Mouse (Mus musculus) liver, embryonic 14.5 days (tissue): ENCODE results near the gene Tomt. TPM values are rescaled to one million over a fixed set of nuclear protein-coding genes. Genes with fewer than 3 reads are reported as not detected.

Experiments used
- ATAC-seq: fragments of 200-750 bp; cut with Nextera tagmentation; 2 replicates; pipeline ENCODE4 v1.8.0; 2017; ENCODE audit warnings: moderate number of reproducible peaks, mild to moderate bottlenecking, moderate library complexity; ENCODE audit not compliant: insufficient read depth
- DNase-seq, 3 experiments: peaks; one replicate each; pipeline ENCODE4 v3.0.0-alpha.2; 2012 to 2013; ENCODE audit warnings: low read depth in 3 of 3, low spot score in 3 of 3
- H3K27ac ChIP-seq: fragments of 300-500 bp; sonication (generic); 2 replicates; pipeline ENCODE4 v1.5.1; 2014; ENCODE audit warnings: moderate library complexity, mild to moderate bottlenecking, control low read depth, inconsistent platforms
- H3K27me3 ChIP-seq: fragments of 300-500 bp; sonication (generic); 2 replicates; pipeline ENCODE4 v1.6.1; 2014; ENCODE audit warnings: mild to moderate bottlenecking, low read length, moderate library complexity; ENCODE audit not compliant: control insufficient read depth, insufficient read depth
- H3K36me3 ChIP-seq: fragments of 300-500 bp; sonication (generic); replicated peaks from 2 replicates; pipeline ENCODE4 v1.6.1; 2014; ENCODE audit warnings: low read depth; ENCODE audit not compliant: control insufficient read depth, insufficient read depth
- H3K4me1 ChIP-seq, 2 experiments: fragments of 200-500 bp in 1 of 2; fragments of 300-500 bp in 1 of 2; sonication (generic) in 1 of 2; replicated peaks; 2 replicates each; pipeline ENCODE4 v1.6.1; 2012 to 2014; ENCODE audit warnings: antibody characterized with exemption in 1 of 2, inconsistent platforms in 1 of 2, low read length in 1 of 2; ENCODE audit not compliant: control insufficient read depth in 2 of 2, insufficient read depth in 2 of 2
- H3K4me2 ChIP-seq: fragments of 300-500 bp; sonication (generic); 2 replicates; pipeline ENCODE4 v1.6.1; 2014; ENCODE audit warnings: low read depth, mild to moderate bottlenecking, control low read depth, moderate library complexity
- H3K4me3 ChIP-seq, 2 experiments: fragments of 200-500 bp in 1 of 2; fragments of 300-500 bp in 1 of 2; sonication (generic) in 1 of 2; 2 replicates each; pipeline ENCODE4 v1.5.1; 2012 to 2014; ENCODE audit warnings: low read depth in 2 of 2, low read length in 2 of 2, mild to moderate bottlenecking in 2 of 2, control low read depth in 1 of 2, inconsistent platforms in 1 of 2, moderate library complexity in 1 of 2; ENCODE audit not compliant: insufficient read depth in 1 of 2
- H3K9ac ChIP-seq: fragments of 300-500 bp; sonication (generic); replicated peaks from 2 replicates; pipeline ENCODE4 v1.6.1; 2014; ENCODE audit warnings: mild to moderate bottlenecking, control low read depth, moderate library complexity
- H3K9me3 ChIP-seq: fragments of 300-500 bp; sonication (generic); 2 replicates; pipeline ENCODE4 v1.6.1; 2016; ENCODE audit warnings: low read length, mixed read lengths; ENCODE audit not compliant: control insufficient read depth
- CTCF ChIP-seq: IDR thresholded peaks from 2 replicates; pipeline ENCODE4 v1.5.1; 2016; ENCODE audit warnings: antibody characterized with exemption, low read depth, control low read depth
- EP300 ChIP-seq: IDR thresholded peaks from 2 replicates; pipeline ENCODE4 v1.6.1; 2016; ENCODE audit warnings: antibody characterized with exemption, low read depth
- WGBS: fragments of 180-500 bp; shearing (Covaris S2); extraction: QIAGEN DNeasy Blood & Tissue Kit; methylation state at CpG from one replicate; pipeline ENCODE4 v1.1.7; 2014; ENCODE audit not compliant: insufficient replicate concordance; 5-methylcytosine and 5-hydroxymethylcytosine counted together
- polyA plus RNA-seq, 2 experiments: library from polyadenylated mRNA; depleted of rRNA in 1 of 2; stranded (reverse) in 1 of 2; unstranded in 1 of 2; fragments of >200 nt; fragmentation: Nextera tagmentation in 1 of 2; extraction: Ambion mirVana in 1 of 2; gene quantifications; 2 replicates each; pipeline versions ENCODE4 v1.2.1 to v1.2.3; 2012 to 2014

Tomt gene
- polyA plus RNA-seq, 2 experiments: 0.08 to 0.09 TPM

DNA sequence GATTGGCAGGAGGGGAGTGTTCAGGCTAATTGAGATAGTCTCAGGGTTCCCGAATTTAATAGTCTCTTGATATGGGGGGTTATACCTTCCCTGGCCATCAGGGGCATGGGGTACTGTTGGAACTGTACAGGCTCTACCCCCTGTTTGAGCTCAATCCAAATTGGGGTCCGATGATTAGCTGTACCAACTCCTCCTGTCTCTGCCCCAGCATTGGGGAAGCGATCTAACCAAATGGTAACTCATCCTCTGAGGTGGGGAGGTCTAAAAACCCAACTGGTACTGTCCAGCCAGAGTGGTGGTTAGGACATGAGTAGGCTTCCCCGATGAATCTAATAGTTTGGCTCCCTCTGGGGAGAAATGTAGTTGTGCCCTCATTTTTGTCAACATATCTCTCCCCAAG is 30.8 kb upstream of the Tomt start:
- DNase-seq: no peak
- 91% methylated on average over 4 of the region's 4 CpGs for WGBS
- Histone ChIP-seq H3K4me3 (no peak overlapping the region), H3K4me1 (peaks cover 16 to 27% of the 10 kb centered on the region in 2 experiments), H3K36me3 (peaks cover 6% of the 10 kb centered on the region; the same call in 1 of the 2 replicates), H3K9me3 (no peaks in the 10 kb centered on the region), H3K27ac (no peak overlapping the region), H3K27me3 (no peaks in the 10 kb centered on the region), H3K4me2 (no peak overlapping the region), H3K9ac (no peak overlapping the region)
- no peak for TF ChIP-seq EP300
- no peak for TF ChIP-seq CTCF
- no peak for ATAC-seq

DNA sequence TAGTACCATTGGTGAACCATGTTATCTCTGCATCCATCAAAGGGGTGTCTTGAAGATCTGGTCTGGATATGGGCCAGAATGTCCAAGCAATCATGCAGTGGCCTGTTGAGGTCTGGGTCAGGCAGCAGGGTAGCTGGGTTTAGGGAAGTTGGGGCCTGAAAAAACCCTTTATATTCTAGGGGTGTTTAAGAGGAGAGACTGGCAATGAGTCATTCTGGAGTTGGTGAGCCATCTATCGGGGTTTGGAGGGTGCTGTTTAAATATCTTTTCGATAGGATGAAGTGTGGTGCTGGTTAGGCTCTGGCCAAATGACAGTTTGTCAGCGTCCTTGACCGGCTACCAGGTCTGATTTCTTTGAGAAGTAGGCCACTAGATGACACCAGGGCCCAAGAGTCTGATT is 29.8 kb upstream of the Tomt start:
- Histone ChIP-seq H3K27me3 (no peaks in the 10 kb centered on the region), H3K36me3 (peaks cover 6% of the 10 kb centered on the region; the same call in 1 of the 2 replicates), H3K4me2 (peak overlapping the region; percentile 96), H3K4me1 (peaks cover 16 to 20% of the 10 kb centered on the region in 2 experiments), H3K9ac (peak overlapping the region; percentile 81; the same call in 1 of the 2 replicates), H3K27ac (no peak overlapping the region), H3K9me3 (no peaks in the 10 kb centered on the region), H3K4me3 (peak overlapping the region; percentile 11 to 73; a peak in 3 of 4 replicates)
- WGBS: 88% methylated on average over 4 of the region's 4 CpGs
- DNase-seq (no peak), ATAC-seq (no peak)
- TF ChIP-seq CTCF (no peak), EP300 (no peak)

- DNase-seq: peak; percentile 98 to 99 (median 99)
- H3K36me3 ChIP-seq: peaks cover 2% of the 10 kb centered on the region; the same call in 1 of the 2 replicates
- TF ChIP-seq EP300: no peak
- no peak for TF ChIP-seq CTCF
- ATAC-seq: peak; percentile 98
- H3K4me2 ChIP-seq: peak within 1 kb of the TSS; percentile 96
- peak within 1 kb of the TSS; percentile 73 to 92 for H3K4me3 ChIP-seq
- H3K27me3 ChIP-seq: no peaks in the 10 kb centered on the region
- peaks cover 16 to 18% of the 10 kb centered on the region in 2 experiments for H3K4me1 ChIP-seq
- peak within 1 kb of the TSS; percentile 86 for H3K9ac ChIP-seq
- under 1% methylated on average over 40 of the region's 40 CpGs for WGBS
- peak within 1 kb of the TSS; percentile 92 for H3K27ac ChIP-seq
- H3K9me3 ChIP-seq: no peaks in the 10 kb centered on the region
Measured at GRCm38 (mm10) chr7:101933751-101934240, 27.6 kb upstream of the Tomt start, which contains the start of the genes Lrrc51 and Numa1. Gene Lrrc51 (minus strand): TSS chr7:101933895. Gene Numa1 (plus strand): TSS chr7:101934111.

GRCm38 (mm10) chr7:101933300-101933699 is 27.1 kb upstream of the Tomt start:
- peak overlapping the region; percentile 86 for H3K9ac ChIP-seq
- H3K36me3 ChIP-seq: no peaks in the 10 kb centered on the region; the same call in 1 of the 2 replicates
- peak overlapping the region; percentile 96 for H3K4me2 ChIP-seq
- peak overlapping the region; percentile 73 to 92 for H3K4me3 ChIP-seq
- H3K27me3 ChIP-seq: no peaks in the 10 kb centered on the region
- peaks cover 16 to 18% of the 10 kb centered on the region in 2 experiments for H3K4me1 ChIP-seq
- peak overlapping the region; percentile 92 for H3K27ac ChIP-seq
- H3K9me3 ChIP-seq: no peaks in the 10 kb centered on the region
- ATAC-seq (peak; percentile 53), DNase-seq (peak; percentile 20 to 57 (median 22))
- TF ChIP-seq EP300: no peak
- no peak for TF ChIP-seq CTCF
- WGBS: 1% methylated on average over 15 of the region's 15 CpGs

DNA sequence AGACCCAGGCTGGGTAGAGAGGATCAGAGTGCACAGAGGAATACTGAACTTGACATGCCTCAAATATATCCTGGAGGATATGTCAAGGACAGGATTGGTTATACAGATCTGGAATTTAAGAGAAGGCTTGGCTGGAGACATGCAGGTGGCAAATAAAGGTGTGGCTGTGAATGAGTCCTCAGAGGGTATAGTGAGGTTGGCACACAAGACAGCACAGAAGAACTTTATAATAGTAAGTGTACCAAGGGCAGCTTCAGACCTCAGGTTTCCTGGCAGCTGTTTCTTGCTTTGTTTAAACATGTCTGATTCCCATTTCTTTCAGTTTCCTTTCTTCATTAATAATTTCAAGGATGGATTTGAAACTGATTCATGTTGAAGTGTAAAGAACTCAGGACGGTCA is 26.4 kb upstream of the Tomt start:
- H3K4me3 ChIP-seq: peak overlapping the region in 1 of 2 experiments; percentile 73; a peak in 2 of 4 replicates
- TF ChIP-seq CTCF: no peak
- no peak for TF ChIP-seq EP300
- H3K4me1 ChIP-seq: peaks cover 16% of the 10 kb centered on the region in 2 experiments
- H3K9ac ChIP-seq: no peak overlapping the region; the same call in 1 of the 2 replicates
- H3K36me3 ChIP-seq: no peaks in the 10 kb centered on the region; the same call in 1 of the 2 replicates
- no peaks in the 10 kb centered on the region for H3K9me3 ChIP-seq
- no peak for DNase-seq
- 64% methylated on average over 1 of the region's 1 CpGs for WGBS
- ATAC-seq: no peak
- peak overlapping the region; percentile 96 for H3K4me2 ChIP-seq
- no peaks in the 10 kb centered on the region for H3K27me3 ChIP-seq
- no peak overlapping the region; the same call in 1 of the 2 replicates for H3K27ac ChIP-seq
